Mouse (Mus musculus) limb, embryonic 12.5 days (tissue): Measurements from ENCODE around the gene Opcml. TPM values are rescaled to one million over a fixed set of nuclear protein-coding genes. Genes with fewer than 3 reads are reported as not detected.

ENCODE experiments used
- ATAC-seq: fragments of 200-750 bp; cut with Nextera tagmentation; 2 replicates; pipeline ENCODE4 v1.8.0; 2017; ENCODE audit warnings: low read depth, moderate TSS enrichment; ENCODE audit not compliant: insufficient number of reproducible peaks, insufficient read depth, low FRiP score, low TSS enrichment
- H3K27ac ChIP-seq: fragments of 300-500 bp; sonication (generic); 2 replicates; pipeline ENCODE4 v1.5.1; 2016; ENCODE audit warnings: mild to moderate bottlenecking, moderate library complexity
- H3K27me3 ChIP-seq: fragments of 300-500 bp; sonication (generic); 2 replicates; pipeline ENCODE4 v1.6.1; 2016; ENCODE audit warnings: mild to moderate bottlenecking, moderate library complexity
- H3K36me3 ChIP-seq: fragments of 300-500 bp; sonication (generic); 2 replicates; pipeline ENCODE4 v1.6.1; 2016; ENCODE audit warnings: mild to moderate bottlenecking, moderate library complexity
- H3K4me1 ChIP-seq: fragments of 300-500 bp; sonication (generic); replicated peaks from 2 replicates; pipeline ENCODE4 v1.6.1; 2016
- H3K4me2 ChIP-seq: fragments of 300-500 bp; sonication (generic); 2 replicates; pipeline ENCODE4 v1.6.1; 2016; ENCODE audit warnings: mild to moderate bottlenecking, moderate library complexity
- H3K4me3 ChIP-seq: fragments of 300-500 bp; sonication (generic); replicated peaks from 2 replicates; pipeline ENCODE4 v1.5.1; 2016; ENCODE audit warnings: mild to moderate bottlenecking
- H3K9ac ChIP-seq: fragments of 300-500 bp; sonication (generic); replicated peaks from 2 replicates; pipeline ENCODE4 v1.6.1; 2016; ENCODE audit warnings: mild to moderate bottlenecking, moderate library complexity
- H3K9me3 ChIP-seq: fragments of 300-500 bp; sonication (generic); 2 replicates; pipeline ENCODE4 v1.6.1; 2016; ENCODE audit warnings: mild to moderate bottlenecking, moderate library complexity
- WGBS: fragments of 180-500 bp; shearing (Covaris S2); methylation state at CpG from one replicate; pipeline ENCODE4 v1.1.7; 2016; 5-methylcytosine and 5-hydroxymethylcytosine counted together
- polyA plus RNA-seq: library from polyadenylated mRNA; unstranded; fragments of >200 nt; fragmentation: Nextera tagmentation; extraction: Ambion mirVana; gene quantifications from 2 replicates; pipeline ENCODE4 v1.2.1, GENCODE M21; 2016

Gene Opcml
- polyA plus RNA-seq, 1 experiment from 2014 or later = 1.6 TPM

DNA sequence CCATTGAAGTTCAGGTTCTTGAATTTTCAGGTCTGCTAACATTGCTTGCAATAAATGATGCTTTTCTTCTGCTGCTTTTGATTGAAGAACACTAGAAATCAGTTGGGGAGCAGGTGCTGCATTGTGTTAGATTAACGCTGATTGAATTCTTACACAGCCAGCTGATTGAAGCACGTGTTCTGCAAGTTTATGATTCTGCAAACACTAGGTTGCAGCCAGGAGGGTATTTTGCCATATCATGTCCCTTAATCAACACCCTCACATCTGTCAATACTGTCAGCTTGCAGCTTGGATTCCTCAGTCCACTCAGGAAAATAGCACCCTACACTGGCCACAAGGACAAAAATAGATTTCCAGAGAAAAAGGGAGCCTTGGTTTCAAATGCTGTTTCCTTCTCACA, 853.5 kb downstream of the Opcml start:
- WGBS = 69% methylated on average over 2 of the region's 2 CpGs

DNA sequence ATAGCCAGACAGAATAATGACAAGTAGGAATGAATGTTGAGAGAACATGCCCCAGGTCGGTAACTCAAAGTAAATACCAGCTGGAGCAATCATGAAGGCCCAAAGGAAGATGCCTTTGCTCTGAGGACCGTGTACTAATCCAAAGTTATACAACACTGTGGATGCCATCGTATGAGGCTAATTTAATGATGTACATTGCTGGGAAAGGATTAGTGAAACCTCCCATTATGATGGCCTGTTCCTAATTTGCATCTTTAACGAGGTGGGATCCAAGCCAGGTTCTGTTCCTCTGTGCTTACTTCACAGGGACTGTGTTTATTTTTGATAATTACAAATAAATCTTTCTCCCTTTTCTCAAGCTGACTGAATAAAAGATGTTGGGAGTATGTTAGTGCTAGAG, 859.5 kb downstream of the Opcml start:
- Histone ChIP-seq H3K4me2 (no peak overlapping the region), H3K9me3 (no peaks in the 10 kb centered on the region), H3K27me3 (no peaks in the 10 kb centered on the region), H3K36me3 (no peaks in the 10 kb centered on the region), H3K4me3 (no peak overlapping the region), H3K4me1 (no peaks in the 10 kb centered on the region), H3K9ac (no peak overlapping the region), H3K27ac (no peak overlapping the region)
- ATAC-seq = no peak
- WGBS = 38% methylated on average over 4 of the region's 4 CpGs

More for the DNA sequence above, 853.5 kb downstream of the Opcml start:
- no peak overlapping the region for H3K4me2 ChIP-seq
- no peaks in the 10 kb centered on the region for H3K9me3 ChIP-seq
- no peak overlapping the region for H3K4me3 ChIP-seq
- no peak for ATAC-seq
- no peak overlapping the region for H3K9ac ChIP-seq
- H3K36me3 ChIP-seq = no peaks in the 10 kb centered on the region
- 0 out of 2 replicates have a peak, but pooled peaks cover 4% of the 10 kb centered on the region for H3K27me3 ChIP-seq
- H3K4me1 ChIP-seq = no peaks in the 10 kb centered on the region
- no peak overlapping the region for H3K27ac ChIP-seq

- Histone ChIP-seq H3K27me3 (no peaks in the 10 kb centered on the region), H3K4me1 (no peaks in the 10 kb centered on the region), H3K9ac (no peak overlapping the region), H3K4me2 (no peak overlapping the region), H3K27ac (no peak overlapping the region), H3K36me3 (no peaks in the 10 kb centered on the region), H3K4me3 (no peak overlapping the region), H3K9me3 (no peaks in the 10 kb centered on the region)
- ATAC-seq = no peak
- 72% methylated on average over 2 of the region's 2 CpGs for WGBS
Measured at GRCm38 (mm10) chr9:28659996-28660395, 869.4 kb downstream of the Opcml start.

- WGBS = 89% methylated on average over 3 of the region's 3 CpGs
- H3K27ac ChIP-seq = no peak overlapping the region
- H3K36me3 ChIP-seq = no peaks in the 10 kb centered on the region
- H3K9me3 ChIP-seq = no peaks in the 10 kb centered on the region
- no peak for ATAC-seq
- no peaks in the 10 kb centered on the region for H3K4me1 ChIP-seq
- no peak overlapping the region for H3K9ac ChIP-seq
- no peak overlapping the region for H3K4me3 ChIP-seq
- H3K4me2 ChIP-seq = no peak overlapping the region
- H3K27me3 ChIP-seq = no peaks in the 10 kb centered on the region
Measured at GRCm38 (mm10) chr9:28662882-28663281, 872.3 kb downstream of the Opcml start.

DNA sequence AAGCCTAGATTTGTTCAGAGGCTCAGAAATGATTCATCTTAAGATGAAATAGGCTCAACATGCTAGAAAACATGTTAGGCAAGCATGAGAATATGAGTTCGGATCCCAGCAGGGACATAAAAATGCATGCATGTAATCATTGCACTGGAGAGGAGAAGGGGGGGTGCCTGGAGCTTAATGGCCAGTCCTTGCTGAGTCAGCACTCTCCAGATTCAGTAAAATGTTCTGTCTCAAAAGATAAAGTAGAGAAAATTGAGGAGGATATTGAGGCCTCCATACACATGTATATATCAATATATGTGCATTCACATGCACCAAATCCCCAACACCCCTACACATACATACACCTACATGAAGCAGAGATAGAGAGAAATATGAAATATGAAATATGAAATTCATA, 889.7 kb downstream of the Opcml start:
- no peak overlapping the region for H3K4me2 ChIP-seq
- 82% methylated on average over 1 of the region's 1 CpGs for WGBS
- no peaks in the 10 kb centered on the region for H3K9me3 ChIP-seq
- no peaks in the 10 kb centered on the region for H3K4me1 ChIP-seq
- no peaks in the 10 kb centered on the region for H3K27me3 ChIP-seq
- no peak overlapping the region for H3K4me3 ChIP-seq
- no peak for ATAC-seq
- H3K36me3 ChIP-seq = no peaks in the 10 kb centered on the region
- H3K27ac ChIP-seq = no peak overlapping the region
- H3K9ac ChIP-seq = no peak overlapping the region

DNA sequence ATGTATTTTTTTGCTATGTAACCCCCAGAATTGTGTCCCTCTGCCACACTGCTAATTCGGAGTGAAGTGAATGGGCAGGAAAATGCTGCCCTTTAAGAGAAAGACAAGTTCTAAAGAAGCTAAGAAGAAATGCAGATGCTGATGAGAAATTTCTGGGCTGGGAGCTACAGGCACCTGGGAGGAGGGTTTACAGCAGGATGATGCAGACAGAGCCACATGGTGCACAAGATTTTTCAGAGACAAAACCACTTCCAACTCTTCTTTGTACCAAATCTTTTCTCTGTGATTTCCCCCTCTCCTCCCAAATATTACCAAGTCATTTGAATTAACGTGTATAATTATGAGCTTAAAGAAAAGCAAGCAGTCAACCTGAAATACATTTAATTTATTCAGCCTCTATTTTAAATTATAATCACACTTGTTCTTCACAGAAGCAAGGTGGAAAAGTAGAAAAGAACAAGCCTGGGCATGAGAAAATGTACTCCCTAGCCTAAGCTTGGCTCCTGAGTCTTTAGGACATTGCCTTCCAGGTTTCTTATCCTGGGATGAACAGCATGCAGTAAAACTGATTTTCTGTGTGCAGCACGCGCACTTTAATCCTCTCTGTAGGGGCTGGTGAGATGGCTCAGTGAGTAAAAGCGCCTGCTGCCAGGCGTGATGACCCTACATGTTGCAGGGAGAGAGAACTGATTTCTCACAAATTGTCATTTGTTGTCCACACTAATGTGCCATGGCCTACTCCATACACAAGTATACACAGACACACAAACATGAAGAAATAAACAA, 890.9 kb downstream of the Opcml start:
- Histone ChIP-seq H3K4me2 (no peak overlapping the region), H3K9ac (no peak overlapping the region), H3K36me3 (no peaks in the 10 kb centered on the region), H3K27ac (no peak overlapping the region), H3K4me3 (no peak overlapping the region), H3K4me1 (no peaks in the 10 kb centered on the region), H3K27me3 (no peaks in the 10 kb centered on the region), H3K9me3 (no peaks in the 10 kb centered on the region)
- 66% methylated on average over 6 of the region's 6 CpGs for WGBS
- no peak for ATAC-seq

GRCm38 (mm10) chr9:28683951-28684470, 893.4 kb downstream of the Opcml start:
- 85% methylated on average over 5 of the region's 5 CpGs for WGBS
- no peak for ATAC-seq

GRCm38 (mm10) chr9:28686942-28687611, 896.5 kb downstream of the Opcml start:
- H3K4me2 ChIP-seq = no peak overlapping the region
- H3K4me3 ChIP-seq = no peak overlapping the region
- no peak overlapping the region for H3K9ac ChIP-seq
- H3K27me3 ChIP-seq = no peaks in the 10 kb centered on the region
- 22% methylated on average over 7 of the region's 7 CpGs for WGBS
- no peaks in the 10 kb centered on the region for H3K36me3 ChIP-seq
- ATAC-seq = no peak
- H3K4me1 ChIP-seq = no peaks in the 10 kb centered on the region
- no peaks in the 10 kb centered on the region for H3K9me3 ChIP-seq
- H3K27ac ChIP-seq = no peak overlapping the region

More at GRCm38 (mm10) chr9:28683951-28684470, 893.4 kb downstream of the Opcml start:
- Histone ChIP-seq H3K4me2 (no peak overlapping the region), H3K9me3 (no peaks in the 10 kb centered on the region), H3K27ac (no peak overlapping the region), H3K36me3 (no peaks in the 10 kb centered on the region), H3K4me3 (no peak overlapping the region), H3K9ac (no peak overlapping the region), H3K4me1 (no peaks in the 10 kb centered on the region), H3K27me3 (no peaks in the 10 kb centered on the region)

GRCm38 (mm10) chr9:28690134-28690533, 899.6 kb downstream of the Opcml start:
- ATAC-seq = no peak

GRCm38 (mm10) chr9:28705796-28706195, 915.2 kb downstream of the Opcml start:
- no peaks in the 10 kb centered on the region for H3K9me3 ChIP-seq
- H3K27ac ChIP-seq = no peak overlapping the region
- H3K4me2 ChIP-seq = no peak overlapping the region
- no peak for ATAC-seq
- H3K4me3 ChIP-seq = no peak overlapping the region
- WGBS = 81% methylated on average over 4 of the region's 4 CpGs
- no peaks in the 10 kb centered on the region for H3K36me3 ChIP-seq
- no peaks in the 10 kb centered on the region for H3K27me3 ChIP-seq
- no peaks in the 10 kb centered on the region for H3K4me1 ChIP-seq
- H3K9ac ChIP-seq = no peak overlapping the region

More at GRCm38 (mm10) chr9:28690134-28690533, 899.6 kb downstream of the Opcml start:
- Histone ChIP-seq H3K9me3 (no peaks in the 10 kb centered on the region), H3K9ac (no peak overlapping the region), H3K27ac (no peak overlapping the region), H3K4me1 (no peaks in the 10 kb centered on the region), H3K27me3 (no peaks in the 10 kb centered on the region), H3K4me2 (no peak overlapping the region), H3K4me3 (no peak overlapping the region), H3K36me3 (no peaks in the 10 kb centered on the region)
- WGBS = 72% methylated on average over 2 of the region's 2 CpGs

DNA sequence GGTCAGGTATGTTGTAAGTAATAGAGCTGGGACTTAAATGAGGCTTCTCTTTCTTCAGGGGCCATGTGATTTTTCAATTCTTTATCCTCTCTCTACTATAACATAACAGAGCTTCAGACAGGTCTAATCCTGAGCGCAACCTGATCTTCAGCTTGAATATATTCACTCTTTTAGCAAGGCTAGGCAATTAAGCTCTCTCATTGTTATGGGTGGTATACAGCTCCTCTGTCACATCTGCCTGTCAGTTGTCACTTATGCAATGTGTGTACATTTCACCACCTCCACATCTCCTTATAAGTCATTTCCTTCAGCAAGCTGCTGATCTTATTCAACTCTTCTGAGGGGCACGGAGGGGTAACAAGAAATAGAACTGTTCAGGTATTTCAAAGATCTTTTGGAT, 924.0 kb downstream of the Opcml start:
- 82% methylated on average over 2 of the region's 2 CpGs for whole genome bisulfite sequencing
- no peaks in the 10 kb centered on the region for H3K4me1 ChIP-seq
- H3K9ac ChIP-seq = no peak overlapping the region
- no peaks in the 10 kb centered on the region for H3K9me3 ChIP-seq
- no peak for ATAC-seq
- H3K4me3 ChIP-seq = no peak overlapping the region
- no peaks in the 10 kb centered on the region for H3K36me3 ChIP-seq
- no peaks in the 10 kb centered on the region for H3K27me3 ChIP-seq
- H3K27ac ChIP-seq = no peak overlapping the region
- H3K4me2 ChIP-seq = no peak overlapping the region
